Mouse (Mus musculus) left cerebral cortex, adult 11 months (tissue): ENCODE measurements around the gene Pcna.

Experiments used
- DNase-seq: peaks from one replicate; pipeline ENCODE4 v3.0.0; 2022; ENCODE audit warnings: low spot score

The Pcna gene

GRCm38 (mm10) chr2:132233985-132234765 is 18.9 kb downstream of the Pcna start:
- DNase-seq = no peak

DNA sequence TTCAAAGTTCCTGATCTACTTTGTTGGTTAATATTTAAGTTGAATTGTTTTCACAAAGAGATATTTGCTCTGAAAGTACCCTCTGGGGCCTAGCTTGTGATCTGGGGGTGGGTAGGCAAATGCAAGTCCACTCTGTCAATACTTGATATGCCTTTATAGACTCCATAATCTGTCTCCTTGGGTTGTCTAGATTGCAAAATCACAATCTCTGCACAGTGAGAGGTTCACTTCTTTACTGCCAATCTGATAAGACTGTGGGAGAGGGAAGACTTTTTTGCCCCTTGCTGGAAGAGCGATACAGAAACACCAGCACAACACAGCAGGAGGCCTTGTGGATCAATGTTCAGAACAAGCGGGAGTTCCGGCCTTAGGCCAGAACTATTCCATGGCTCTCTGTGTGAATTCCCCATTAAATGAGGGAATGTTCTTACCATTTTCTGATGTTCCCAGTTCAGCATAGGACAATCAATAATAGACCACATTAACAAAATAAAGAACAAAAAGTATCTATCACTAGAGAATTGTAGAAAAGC is 20.6 kb downstream of the Pcna start:
- DNase-seq = no peak

DNA sequence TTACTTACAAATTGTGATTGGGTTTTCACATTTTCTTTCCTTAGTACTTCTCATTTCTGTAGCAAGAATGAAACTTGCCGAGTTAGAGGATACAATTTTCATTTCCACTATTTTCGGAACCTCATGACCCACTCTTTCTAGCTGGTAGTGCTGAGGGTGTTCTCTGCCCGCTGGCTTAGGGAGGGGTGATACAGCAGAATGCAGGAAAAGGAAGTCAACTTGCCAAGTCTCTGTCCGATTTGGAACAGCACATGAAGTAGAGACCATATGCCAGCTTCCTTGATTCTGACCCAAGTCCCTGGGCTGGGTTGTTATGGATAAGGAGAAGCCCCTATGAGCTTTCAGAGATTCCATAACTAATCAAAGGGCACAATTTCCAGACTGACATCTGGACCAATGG is 28.8 kb downstream of the Pcna start:
- DNase-seq = no peak

GRCm38 (mm10) chr2:132221611-132222073 is 31.5 kb downstream of the Pcna start:
- peak; percentile 59 for DNase-seq

- no peak for DNase-seq
Observed at GRCm38 (mm10) chr2:132211995-132212656, 41.0 kb downstream of the Pcna start.

- no peak for DNase-seq
Observed at GRCm38 (mm10) chr2:132210806-132211312, 42.3 kb downstream of the Pcna start.

GRCm38 (mm10) chr2:132208246-132208881 is 44.8 kb downstream of the Pcna start:
- DNase-seq = no peak

DNA sequence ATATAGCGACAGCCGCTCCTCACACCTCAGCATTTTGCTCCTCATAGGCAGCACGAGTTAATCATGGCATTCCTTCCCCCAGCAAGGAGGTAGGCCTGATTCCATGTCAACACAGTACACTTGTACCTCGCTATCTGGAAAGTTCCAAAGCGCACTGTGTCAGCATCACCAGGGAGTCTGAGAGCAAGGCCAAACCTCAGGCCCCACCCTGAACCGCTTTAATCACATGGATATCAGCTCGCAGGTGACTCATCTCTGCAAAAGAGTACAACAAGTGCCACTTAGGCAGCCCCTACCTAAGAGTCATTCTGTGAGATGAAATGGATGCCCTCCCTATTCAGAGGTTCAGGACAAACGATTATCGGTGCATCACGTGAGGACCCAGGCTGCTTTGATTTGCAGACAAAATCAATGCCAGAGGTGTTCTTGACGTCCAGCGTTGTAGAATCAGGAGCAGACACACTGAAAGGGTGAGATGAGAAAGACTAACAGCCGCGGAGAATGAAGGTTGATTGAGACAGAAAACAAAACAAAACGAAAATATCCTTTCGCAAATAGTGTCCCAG is 46.7 kb downstream of the Pcna start:
- DNase-seq = no peak

GRCm38 (mm10) chr2:132205549-132205948 is 47.6 kb downstream of the Pcna start:
- DNase-seq = no peak

- no peak for DNase-seq
Observed at GRCm38 (mm10) chr2:132203773-132204172, 49.3 kb downstream of the Pcna start.

DNA sequence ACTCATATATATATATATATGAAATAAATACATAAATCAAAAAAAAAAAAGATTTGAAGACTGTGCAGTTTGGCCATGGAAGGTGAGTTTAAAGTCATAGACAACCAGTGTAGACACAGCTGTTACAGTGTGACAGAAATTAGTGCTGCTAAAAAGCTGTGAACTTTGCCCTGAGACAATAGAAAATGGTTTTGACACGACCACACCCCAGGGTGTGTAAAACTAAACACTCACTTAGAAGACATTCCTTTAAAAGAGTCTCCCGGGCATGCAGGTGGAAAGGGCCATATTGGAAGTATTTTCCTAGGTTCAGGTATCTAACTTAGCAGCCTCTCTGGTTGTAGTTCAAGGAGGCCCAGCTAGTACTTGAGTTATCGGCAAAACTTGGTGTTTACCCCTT is 49.9 kb downstream of the Pcna start:
- no peak for DNase-seq
